Mouse (Mus musculus) kidney, adult 2 months (tissue): Measurements from ENCODE around the gene Capn11.

ENCODE experiments used
- CTCF ChIP-seq: fragments of 200-500 bp; conservative IDR thresholded peaks from 2 replicates; pipeline ENCODE4 v1.5.1; 2011; ENCODE audit warnings: low read depth, mild to moderate bottlenecking, control low read depth, low read length, moderate library complexity, mixed read lengths; ENCODE audit not compliant: insufficient read depth, insufficient read length
- POLR2A ChIP-seq: fragments of 200-500 bp; IDR thresholded peaks from one replicate; pipeline ENCODE4 v1.6.1; 2011; ENCODE audit warnings: low read depth, low read length, control low read depth

GRCm38 (mm10) chr17:45584096-45584896 lies 74.8 kb downstream of the Capn11 start:
- TF ChIP-seq POLR2A, result no peak
- no peak for TF ChIP-seq CTCF
